Mouse (Mus musculus) heart, adult 2 months (tissue): ENCODE data around the gene Elob. TPM values are rescaled to one million over a fixed set of nuclear protein-coding genes. Genes with fewer than 3 reads are reported as not detected.

Source experiments
- DNase-seq, 2 experiments: peaks; one replicate each; pipeline ENCODE4 v3.0.0; 2021
- H3K27ac ChIP-seq: fragments of 200-600 bp; 2 replicates; pipeline ENCODE4 v1.8.1; 2022
- H3K27me3 ChIP-seq: fragments of 200-500 bp; 2 replicates; pipeline ENCODE4 v1.6.1; 2012; ENCODE audit warnings: mild to moderate bottlenecking, low read length, inconsistent platforms, mixed read lengths; ENCODE audit not compliant: control insufficient read depth, insufficient read depth
- H3K36me3 ChIP-seq: fragments of 200-500 bp; 2 replicates; pipeline ENCODE4 v1.6.1; 2012; ENCODE audit warnings: low read length, inconsistent platforms; ENCODE audit not compliant: control insufficient read depth, insufficient read depth
- H3K4me1 ChIP-seq: fragments of 200-500 bp; 2 replicates; pipeline ENCODE4 v1.6.1; 2011; ENCODE audit warnings: low read length; ENCODE audit not compliant: control insufficient read depth, insufficient read depth
- H3K4me3 ChIP-seq: fragments of 200-600 bp; 2 replicates; pipeline ENCODE4 v1.8.1; 2022
- H3K79me2 ChIP-seq: fragments of 200-500 bp; replicated peaks from 2 replicates; pipeline ENCODE4 v1.6.1; 2012; ENCODE audit warnings: mild to moderate bottlenecking, inconsistent platforms, low read length, moderate library complexity, mixed read lengths; ENCODE audit not compliant: control insufficient read depth, insufficient read depth
- H3K9ac ChIP-seq: fragments of 200-500 bp; 2 replicates; pipeline ENCODE4 v1.6.1; 2012; ENCODE audit warnings: low read depth, mild to moderate bottlenecking, control low read depth, inconsistent platforms, low read length, mixed read lengths
- CTCF ChIP-seq: fragments of 200-600 bp; IDR thresholded peaks from 2 replicates; pipeline ENCODE4 v1.8.1; 2022; ENCODE audit warnings: antibody characterized with exemption, mild to moderate bottlenecking, moderate library complexity
- EP300 ChIP-seq: fragments of 200-500 bp; IDR thresholded peaks from 2 replicates; pipeline ENCODE4 v1.6.1; 2011; ENCODE audit warnings: low read depth, low read length, control low read depth; ENCODE audit not compliant: insufficient read depth
- POLR2A ChIP-seq: fragments of 200-500 bp; IDR thresholded peaks from 2 replicates; pipeline ENCODE4 v1.6.1; 2011; ENCODE audit warnings: mild to moderate bottlenecking, low read depth, low read length, control low read depth; ENCODE audit not compliant: insufficient read depth
- WGBS: fragments of 180-500 bp; shearing (Covaris S2); methylation state at CpG from one replicate; pipeline ENCODE4 v1.1.7; 2018; 5-methylcytosine and 5-hydroxymethylcytosine counted together
- intact Hi-C: fragments of 180-260 bp; cut with DNase I; formaldehyde crosslinking; loops from one replicate; pipeline ENCODE4 v1.15.1; 2025
- polyA plus RNA-seq: library from polyadenylated mRNA; depleted of rRNA; stranded (reverse); fragments of >200 nt; gene quantifications from 2 replicates; pipeline ENCODE4 v1.2.3, GENCODE M21; 2012
- total RNA-seq, 2 experiments: library from RNA; stranded (reverse); gene quantifications; 2 replicates each; pipeline ENCODE4 v1.2.3; 2021

The Elob gene
- total and polyA plus RNA-seq, 3 experiments: 325 to 511 (median 371) TPM

DNA sequence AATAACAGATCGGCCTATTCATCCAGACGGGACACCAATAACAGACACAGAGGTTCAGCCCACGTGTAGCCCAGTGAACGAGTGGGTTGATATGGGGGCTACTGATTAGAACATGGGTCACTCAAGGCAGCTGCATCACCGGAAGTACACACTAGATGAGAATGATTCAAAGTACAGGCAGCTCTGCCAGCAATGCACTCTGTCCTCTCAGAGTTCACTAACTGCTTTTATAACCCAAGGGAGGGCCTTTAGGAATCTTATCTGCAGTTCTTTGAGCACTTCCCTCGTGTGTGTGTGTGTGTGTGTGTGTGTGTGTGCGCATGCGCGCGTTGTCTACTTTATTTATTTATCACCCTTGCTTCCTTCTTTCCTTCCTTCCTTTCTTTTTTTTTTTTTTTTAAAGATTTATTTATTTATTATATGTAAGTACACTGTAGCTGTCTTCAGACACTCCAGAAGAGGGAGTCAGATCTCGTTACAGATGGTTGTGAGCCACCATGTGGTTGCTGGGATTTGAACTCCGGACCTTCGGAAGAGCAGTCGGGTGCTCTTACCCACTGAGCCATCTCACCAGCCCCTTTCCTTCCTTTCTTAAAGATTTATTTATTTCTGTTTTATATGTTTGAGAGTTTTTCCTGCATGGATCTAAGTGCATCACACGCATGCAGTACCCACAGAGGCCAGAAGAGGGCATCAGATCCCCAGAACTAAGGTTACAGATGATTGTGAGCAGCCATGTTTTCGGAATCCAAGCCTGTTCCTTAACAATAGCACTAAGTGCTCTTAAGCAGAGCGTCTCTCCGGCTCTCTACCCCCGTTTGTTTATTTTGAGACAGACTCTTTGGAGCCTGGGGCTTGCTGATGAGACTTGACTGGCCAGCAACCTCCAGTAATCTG, 22.2 kb upstream of the Elob start:
- WGBS: 34% methylated on average over 18 of the region's 19 CpGs
- intact Hi-C loops: no loop called here
- DNase-seq: peak; percentile 28 to 72
- no peak overlapping the region for H3K27ac ChIP-seq
- no peaks in the 10 kb centered on the region for H3K79me2 ChIP-seq
- H3K4me3 ChIP-seq: no peak overlapping the region
- no peak overlapping the region for H3K9ac ChIP-seq
- H3K4me1 ChIP-seq: no peaks in the 10 kb centered on the region
- H3K27me3 ChIP-seq: no peaks in the 10 kb centered on the region
- H3K36me3 ChIP-seq: no peaks in the 10 kb centered on the region
- TF ChIP-seq CTCF (peak; percentile 79), POLR2A (no peak), EP300 (no peak)

- H3K4me3 ChIP-seq: no peak overlapping the region
- no peaks in the 10 kb centered on the region for H3K79me2 ChIP-seq
- no peak overlapping the region for H3K9ac ChIP-seq
- peak; percentile 43 for TF ChIP-seq CTCF
- TF ChIP-seq EP300: no peak
- no peak for TF ChIP-seq POLR2A
- no peak overlapping the region for H3K27ac ChIP-seq
- WGBS: 76% methylated on average over 2 of the region's 2 CpGs
- no peak for DNase-seq
- no peaks in the 10 kb centered on the region for H3K36me3 ChIP-seq
- no peaks in the 10 kb centered on the region for H3K4me1 ChIP-seq
- intact Hi-C loops: no loop called here
- no peaks in the 10 kb centered on the region for H3K27me3 ChIP-seq
These were observed 21.1 kb upstream of the Elob start for GRCm38 (mm10) chr17:23850028-23850427.

GRCm38 (mm10) chr17:23843812-23844273, 14.9 kb upstream of the Elob start, which contains the start of the genes Prss32 and Prss41:
TSS of gene Prss32 (plus strand) at chr17:23843855.
TSS of gene Prss41 (minus strand) at chr17:23844172.
- Histone ChIP-seq H3K36me3 (no peaks in the 10 kb centered on the region), H3K27ac (no peak within 1 kb of the TSS), H3K27me3 (no peaks in the 10 kb centered on the region; the same call in 1 of the 2 replicates), H3K79me2 (no peaks in the 10 kb centered on the region), H3K4me1 (no peaks in the 10 kb centered on the region), H3K9ac (no peak within 1 kb of the TSS), H3K4me3 (no peak within 1 kb of the TSS)
- peak; percentile 42 to 46 for DNase-seq
- intact Hi-C loops: loop anchor here (2.0 kb wide), 2 partner anchors 69 to 95 kb away; no protein-coding TSS in a partner anchor
- 23% methylated on average over 19 of the region's 19 CpGs for WGBS
- no peak for TF ChIP-seq EP300
- peak; percentile 76 for TF ChIP-seq CTCF
- TF ChIP-seq POLR2A: no peak

DNA sequence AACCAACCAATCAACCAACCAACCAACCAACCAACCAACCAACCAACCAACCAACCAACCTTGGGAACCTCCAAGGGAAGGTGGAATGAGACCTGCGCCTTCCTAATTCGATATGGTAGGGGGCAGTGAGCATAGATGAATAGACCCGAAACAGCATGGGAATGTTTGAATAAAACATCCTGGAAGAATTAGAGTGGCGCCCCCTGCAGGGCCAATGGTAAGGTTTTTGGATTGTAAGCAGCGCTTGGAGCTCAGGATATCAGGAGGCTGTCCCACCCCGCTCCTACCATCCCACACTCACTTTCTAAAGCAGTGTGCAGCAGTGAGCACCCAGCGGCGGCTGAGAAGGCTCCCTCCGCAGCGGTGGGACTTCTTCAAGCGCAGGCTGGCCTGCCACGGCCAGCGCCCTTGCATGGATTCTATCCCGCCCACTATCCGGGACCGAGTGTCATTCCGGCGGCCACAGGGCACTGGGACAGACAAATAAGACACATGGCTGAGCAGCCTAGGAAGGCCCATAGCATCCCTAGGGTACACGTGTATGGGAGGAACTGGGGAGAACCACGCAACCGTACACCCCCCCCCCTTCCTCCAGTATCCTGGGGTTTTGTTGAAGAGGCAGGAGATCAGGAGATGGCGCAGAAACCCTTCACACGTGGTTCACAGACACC, 14.3 kb upstream of the Elob start:
- H3K4me1 ChIP-seq: no peaks in the 10 kb centered on the region
- no peaks in the 10 kb centered on the region for H3K79me2 ChIP-seq
- WGBS: 52% methylated on average over 23 of the region's 23 CpGs
- H3K4me3 ChIP-seq: no peak overlapping the region
- H3K9ac ChIP-seq: no peak overlapping the region
- DNase-seq: no peak
- TF ChIP-seq POLR2A: no peak
- TF ChIP-seq EP300: no peak
- TF ChIP-seq CTCF: peak; percentile 36
- no peaks in the 10 kb centered on the region for H3K36me3 ChIP-seq
- intact Hi-C loops: loop anchor here (2.0 kb wide), 1 partner anchor 68 kb away; no protein-coding TSS in a partner anchor
- no peak overlapping the region for H3K27ac ChIP-seq
- no peaks in the 10 kb centered on the region; the same call in 1 of the 2 replicates for H3K27me3 ChIP-seq

- Histone ChIP-seq H3K36me3 (no peaks in the 10 kb centered on the region), H3K9ac (no peak overlapping the region), H3K27ac (no peak overlapping the region), H3K4me1 (no peaks in the 10 kb centered on the region), H3K4me3 (no peak overlapping the region), H3K27me3 (no peaks in the 10 kb centered on the region; the same call in 1 of the 2 replicates), H3K79me2 (no peaks in the 10 kb centered on the region)
- TF ChIP-seq POLR2A (no peak), CTCF (peak; percentile 94), EP300 (no peak)
- peak; percentile 28 to 56 for DNase-seq
- 31% methylated on average over 4 of the region's 4 CpGs for WGBS
- intact Hi-C loops: no loop called here
These were observed 12.2 kb upstream of the Elob start for GRCm38 (mm10) chr17:23841145-23841544.
